Mouse (Mus musculus) testis, adult 2 months (tissue): ENCODE data around the gene Cbwd1. TPM values are rescaled to one million over a fixed set of nuclear protein-coding genes. Genes with fewer than 3 reads are reported as not detected.

Source experiments
- H3K27ac ChIP-seq: fragments of 200-500 bp; 2 replicates; pipeline ENCODE4 v1.5.1; 2012; ENCODE audit warnings: low read depth, low read length; ENCODE audit not compliant: control insufficient read depth, insufficient read depth
- H3K27me3 ChIP-seq: fragments of 200-500 bp; 2 replicates; pipeline ENCODE4 v1.6.1; 2012; ENCODE audit warnings: mild to moderate bottlenecking, low read length, moderate library complexity; ENCODE audit not compliant: control insufficient read depth, insufficient read depth
- H3K36me3 ChIP-seq: fragments of 200-500 bp; 2 replicates; pipeline ENCODE4 v1.6.1; 2012; ENCODE audit warnings: mild to moderate bottlenecking, low read length; ENCODE audit not compliant: control insufficient read depth, insufficient read depth
- H3K4me1 ChIP-seq: fragments of 200-500 bp; 2 replicates; pipeline ENCODE4 v1.6.1; 2012; ENCODE audit warnings: low read length; ENCODE audit not compliant: control insufficient read depth, insufficient read depth
- H3K4me3 ChIP-seq: fragments of 200-500 bp; 2 replicates; pipeline ENCODE4 v1.5.1; 2012; ENCODE audit warnings: low read depth, mild to moderate bottlenecking, low read length, moderate library complexity, mixed read lengths; ENCODE audit not compliant: control insufficient read depth
- CTCF ChIP-seq: fragments of 200-500 bp; IDR thresholded peaks from 2 replicates; pipeline ENCODE4 v1.5.1; 2012; ENCODE audit warnings: low read depth, mild to moderate bottlenecking, inconsistent platforms, low read length, moderate library complexity; ENCODE audit not compliant: control insufficient read depth, insufficient read depth, insufficient replicate concordance
- POLR2A ChIP-seq: fragments of 200-500 bp; IDR thresholded peaks from 2 replicates; pipeline ENCODE4 v1.6.1; 2012; ENCODE audit warnings: low read depth, mild to moderate bottlenecking, inconsistent platforms, low read length, moderate library complexity; ENCODE audit not compliant: control insufficient read depth
- polyA plus RNA-seq: library from polyadenylated mRNA; depleted of rRNA; stranded (reverse); fragments of >200 nt; gene quantifications from 2 replicates; pipeline ENCODE4 v1.2.3, GENCODE M21; 2012

The Cbwd1 gene
- polyA plus RNA-seq, 1 experiment = 10.8 TPM

DNA sequence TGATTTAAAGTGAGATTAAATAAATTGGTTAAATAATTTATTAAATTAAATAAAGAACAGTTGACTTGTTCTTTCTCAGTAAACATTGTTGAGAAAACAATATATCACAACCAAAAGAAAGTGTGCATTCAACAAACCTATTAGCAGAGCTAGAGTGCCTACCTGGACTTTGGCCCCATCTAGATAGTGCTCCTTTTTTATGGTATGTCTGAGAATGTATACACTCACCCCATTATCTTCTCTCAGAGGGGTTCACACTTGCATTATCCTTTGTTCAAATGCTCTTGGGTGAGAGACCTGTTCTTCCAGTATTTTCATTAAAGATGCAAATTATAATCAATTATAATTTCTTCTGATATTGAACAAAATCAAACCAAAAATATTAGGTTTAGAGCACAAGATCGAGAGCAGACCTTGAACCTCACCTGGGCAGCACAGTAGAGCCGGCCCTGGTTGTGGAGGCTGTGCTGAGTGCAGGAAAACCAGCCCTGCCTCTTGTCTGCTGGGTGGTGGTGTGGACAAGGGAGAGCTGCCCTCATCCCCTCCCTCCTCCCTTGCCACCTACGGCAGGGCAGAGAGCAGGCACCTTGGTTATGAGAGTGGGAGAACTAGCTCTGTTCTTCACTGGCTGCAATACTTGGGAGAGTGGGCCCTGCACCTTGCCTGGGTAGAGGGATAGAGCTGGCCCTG, 11.4 kb upstream of the Cbwd1 start:
- no peaks in the 10 kb centered on the region for H3K36me3 ChIP-seq
- TF ChIP-seq CTCF (no peak), POLR2A (no peak)
- no peak overlapping the region for H3K27ac ChIP-seq
- no peaks in the 10 kb centered on the region for H3K4me1 ChIP-seq
- no peaks in the 10 kb centered on the region for H3K27me3 ChIP-seq
- H3K4me3 ChIP-seq = no peak overlapping the region

- no peak for TF ChIP-seq POLR2A
- no peak for TF ChIP-seq CTCF
- H3K27ac ChIP-seq = no peak overlapping the region
These were observed 9.9 kb upstream of the Cbwd1 start for GRCm38 (mm10) chr19:24971307-24971706.

GRCm38 (mm10) chr19:24966941-24967340, 5.5 kb upstream of the Cbwd1 start:
- Histone ChIP-seq H3K27me3 (no peaks in the 10 kb centered on the region), H3K4me3 (no peak overlapping the region), H3K27ac (no peak overlapping the region), H3K36me3 (no peaks in the 10 kb centered on the region), H3K4me1 (no peaks in the 10 kb centered on the region)
- TF ChIP-seq CTCF = no peak
- no peak for TF ChIP-seq POLR2A

More at GRCm38 (mm10) chr19:24971307-24971706, 9.9 kb upstream of the Cbwd1 start:
- Histone ChIP-seq H3K27me3 (no peaks in the 10 kb centered on the region), H3K36me3 (no peaks in the 10 kb centered on the region), H3K4me1 (no peaks in the 10 kb centered on the region), H3K4me3 (no peak overlapping the region)

DNA sequence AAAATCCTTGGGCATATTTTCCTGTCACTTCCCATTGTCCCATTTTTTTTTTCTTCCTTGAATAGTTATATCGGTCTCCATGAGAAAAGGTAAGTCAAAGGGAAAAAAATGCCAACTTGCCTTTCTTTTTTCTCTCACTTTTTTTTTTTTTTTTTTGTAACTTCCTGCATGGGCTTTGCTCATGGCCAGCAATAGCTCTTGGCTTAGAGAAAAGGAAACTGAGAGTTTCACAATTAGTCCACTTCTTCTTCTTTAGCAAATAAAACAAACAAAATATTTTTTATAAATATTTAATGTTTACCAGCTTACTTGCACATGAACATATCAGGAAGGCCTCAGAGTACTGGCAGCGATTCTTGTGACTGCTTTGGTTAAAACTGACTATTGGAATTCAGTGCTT, 4.8 kb upstream of the Cbwd1 start:
- H3K4me1 ChIP-seq = no peaks in the 10 kb centered on the region
- H3K27me3 ChIP-seq = no peaks in the 10 kb centered on the region
- TF ChIP-seq CTCF (no peak), POLR2A (no peak)
- H3K4me3 ChIP-seq = no peak overlapping the region
- H3K36me3 ChIP-seq = no peaks in the 10 kb centered on the region
- H3K27ac ChIP-seq = no peak overlapping the region

- peaks cover 2% of the 10 kb centered on the region; the same call in 1 of the 2 replicates for H3K4me1 ChIP-seq
- H3K27me3 ChIP-seq = no peaks in the 10 kb centered on the region
- H3K27ac ChIP-seq = no peak overlapping the region
- no peaks in the 10 kb centered on the region for H3K36me3 ChIP-seq
- no peak overlapping the region for H3K4me3 ChIP-seq
- TF ChIP-seq CTCF = no peak
- TF ChIP-seq POLR2A = no peak
These were observed 2.9 kb downstream of the Cbwd1 start for GRCm38 (mm10) chr19:24958531-24958930.

DNA sequence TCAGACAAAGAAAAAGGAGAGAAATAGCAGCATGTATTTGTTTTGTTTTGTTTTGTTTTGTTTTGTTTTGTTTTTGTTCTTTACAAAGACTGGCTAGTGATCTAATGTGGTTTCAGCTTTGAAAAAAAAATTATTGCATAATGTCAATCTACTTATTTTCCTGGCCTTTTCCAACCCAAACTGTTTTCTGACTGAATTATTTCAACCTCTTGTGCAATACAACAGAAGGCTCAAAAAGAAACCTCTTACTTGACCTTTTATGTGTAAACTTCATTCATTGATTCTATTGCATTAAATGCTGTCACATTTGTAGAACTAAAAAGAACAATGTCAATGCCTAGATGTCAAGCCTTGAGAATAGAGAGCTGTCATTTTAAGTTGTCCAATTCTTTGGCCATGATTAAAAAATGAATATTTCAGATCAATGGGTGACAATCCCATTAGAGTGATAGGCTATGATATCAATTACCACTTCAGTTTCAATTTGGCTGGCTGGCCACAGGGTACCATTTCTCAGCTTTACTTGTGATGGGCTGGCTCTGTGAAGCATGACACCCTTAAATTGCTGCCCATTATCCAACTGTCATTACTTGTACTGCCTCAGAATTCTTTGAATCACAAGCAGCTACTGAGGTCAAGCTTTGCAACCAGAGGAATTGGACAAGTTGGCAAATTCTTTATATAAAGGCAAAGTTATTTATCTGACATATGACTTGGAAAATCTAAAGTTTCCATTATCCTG, 15.7 kb downstream of the Cbwd1 start:
- H3K27me3 ChIP-seq = no peaks in the 10 kb centered on the region
- no peaks in the 10 kb centered on the region for H3K36me3 ChIP-seq
- TF ChIP-seq POLR2A = no peak
- no peak for TF ChIP-seq CTCF
- H3K4me1 ChIP-seq = no peaks in the 10 kb centered on the region
- no peak overlapping the region for H3K27ac ChIP-seq
- no peak overlapping the region for H3K4me3 ChIP-seq

DNA sequence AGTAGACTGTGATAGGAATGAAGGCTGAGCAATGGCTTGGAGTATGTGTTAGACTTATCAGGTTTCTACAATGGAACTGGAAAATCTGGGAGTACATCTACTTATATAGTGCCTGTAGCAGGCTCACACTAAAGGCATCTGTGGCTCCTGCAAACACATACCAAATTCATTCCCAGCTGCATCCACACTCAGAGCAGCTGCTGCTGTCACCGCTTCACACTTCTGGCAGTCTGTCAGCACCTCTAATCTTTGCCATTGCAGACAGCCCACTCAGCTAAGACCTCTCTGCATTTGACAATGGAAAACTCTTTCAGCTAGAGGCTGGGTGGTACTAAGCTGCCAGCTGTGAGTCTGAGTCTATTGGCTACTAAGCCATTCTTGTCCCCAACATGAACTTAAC, 24.3 kb downstream of the Cbwd1 start:
- no peak overlapping the region for H3K4me3 ChIP-seq
- H3K27me3 ChIP-seq = no peaks in the 10 kb centered on the region
- H3K27ac ChIP-seq = no peak overlapping the region
- no peaks in the 10 kb centered on the region for H3K4me1 ChIP-seq
- no peak for TF ChIP-seq CTCF
- TF ChIP-seq POLR2A = no peak
- H3K36me3 ChIP-seq = no peaks in the 10 kb centered on the region
